Mouse (Mus musculus) lung, embryonic 16.5 days (tissue): ENCODE measurements at regions not wholly inside any gene's neighbourhood (a gene's known extent, or its start where the extent isn't known, plus 50 kb on each side); places are given as distances from the start of the nearest gene placed in this dataset.

Source experiments
- ATAC-seq: fragments of 200-750 bp; cut with Nextera tagmentation; 2 replicates; pipeline ENCODE4 v1.8.0; 2017; ENCODE audit warnings: low read depth, mild to moderate bottlenecking, moderate library complexity
- H3K27ac ChIP-seq: fragments of 300-500 bp; sonication (generic); 2 replicates; pipeline ENCODE4 v1.5.1; 2014; ENCODE audit warnings: mild to moderate bottlenecking, control low read depth, low read length
- H3K27me3 ChIP-seq: fragments of 300-500 bp; sonication (generic); 2 replicates; pipeline ENCODE4 v1.6.1; 2014; ENCODE audit warnings: low read depth, low read length, mixed read lengths; ENCODE audit not compliant: control insufficient read depth, insufficient read depth
- H3K36me3 ChIP-seq: fragments of 300-500 bp; sonication (generic); 2 replicates; pipeline ENCODE4 v1.6.1; 2014; ENCODE audit warnings: low read length; ENCODE audit not compliant: control insufficient read depth, insufficient read depth
- H3K4me1 ChIP-seq: fragments of 300-500 bp; sonication (generic); replicated peaks from 2 replicates; pipeline ENCODE4 v1.6.1; 2014; ENCODE audit warnings: low read length, mixed read lengths; ENCODE audit not compliant: control insufficient read depth, insufficient read depth
- H3K4me2 ChIP-seq: fragments of 300-500 bp; sonication (generic); 2 replicates; pipeline ENCODE4 v1.6.1; 2014; ENCODE audit warnings: low read depth, low read length, control low read depth
- H3K4me3 ChIP-seq: fragments of 300-500 bp; sonication (generic); 2 replicates; pipeline ENCODE4 v1.5.1; 2014; ENCODE audit warnings: mild to moderate bottlenecking, low read length, control low read depth
- H3K9ac ChIP-seq: fragments of 300-500 bp; sonication (generic); 2 replicates; pipeline ENCODE4 v1.6.1; 2014; ENCODE audit warnings: low read length, control low read depth
- H3K9me3 ChIP-seq: fragments of 300-500 bp; sonication (generic); 2 replicates; pipeline ENCODE4 v1.6.1; 2016; ENCODE audit warnings: low read length; ENCODE audit not compliant: control insufficient read depth
- WGBS: fragments of 180-500 bp; shearing (Covaris S2); extraction: QIAGEN DNeasy Blood & Tissue Kit; methylation state at CpG from one replicate; pipeline ENCODE4 v1.1.7; 2014; 5-methylcytosine and 5-hydroxymethylcytosine counted together

DNA sequence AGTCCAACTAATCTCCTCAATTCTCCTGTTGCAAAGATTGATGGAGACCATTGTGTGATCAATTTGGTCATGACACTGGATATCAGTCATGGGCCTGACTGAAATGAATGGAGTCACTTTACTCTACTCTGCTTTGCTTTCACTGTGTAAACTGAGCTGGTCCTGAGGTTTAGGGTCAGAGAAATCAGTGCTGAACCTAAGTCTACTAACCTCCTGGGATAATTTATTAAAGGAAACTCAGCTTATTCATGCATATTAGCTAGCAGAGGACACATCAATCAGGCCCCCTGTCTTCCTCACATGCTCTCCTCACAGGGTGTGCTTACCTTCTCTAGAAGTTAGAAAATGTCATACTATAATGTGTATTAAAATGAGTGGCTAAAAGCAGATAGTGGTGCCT, 539.6 kb upstream of the Stxbp6 start:
- Histone ChIP-seq H3K9ac (no peak overlapping the region), H3K4me1 (no peaks in the 10 kb centered on the region), H3K9me3 (no peaks in the 10 kb centered on the region), H3K27ac (no peak overlapping the region), H3K4me2 (no peak overlapping the region), H3K4me3 (no peak overlapping the region), H3K36me3 (no peaks in the 10 kb centered on the region), H3K27me3 (no peaks in the 10 kb centered on the region)
- ATAC-seq: no peak

- ATAC-seq: no peak
- no peaks in the 10 kb centered on the region for H3K9me3 ChIP-seq
- WGBS: 59% methylated on average over 3 of the region's 3 CpGs
- H3K27me3 ChIP-seq: no peaks in the 10 kb centered on the region
- H3K36me3 ChIP-seq: no peaks in the 10 kb centered on the region
- no peaks in the 10 kb centered on the region for H3K4me1 ChIP-seq
- no peak overlapping the region for H3K9ac ChIP-seq
- no peak overlapping the region for H3K4me3 ChIP-seq
- no peak overlapping the region for H3K27ac ChIP-seq
- no peak overlapping the region for H3K4me2 ChIP-seq
These were observed 524.9 kb upstream of the Stxbp6 start for GRCm38 (mm10) chr12:45599443-45599842.

DNA sequence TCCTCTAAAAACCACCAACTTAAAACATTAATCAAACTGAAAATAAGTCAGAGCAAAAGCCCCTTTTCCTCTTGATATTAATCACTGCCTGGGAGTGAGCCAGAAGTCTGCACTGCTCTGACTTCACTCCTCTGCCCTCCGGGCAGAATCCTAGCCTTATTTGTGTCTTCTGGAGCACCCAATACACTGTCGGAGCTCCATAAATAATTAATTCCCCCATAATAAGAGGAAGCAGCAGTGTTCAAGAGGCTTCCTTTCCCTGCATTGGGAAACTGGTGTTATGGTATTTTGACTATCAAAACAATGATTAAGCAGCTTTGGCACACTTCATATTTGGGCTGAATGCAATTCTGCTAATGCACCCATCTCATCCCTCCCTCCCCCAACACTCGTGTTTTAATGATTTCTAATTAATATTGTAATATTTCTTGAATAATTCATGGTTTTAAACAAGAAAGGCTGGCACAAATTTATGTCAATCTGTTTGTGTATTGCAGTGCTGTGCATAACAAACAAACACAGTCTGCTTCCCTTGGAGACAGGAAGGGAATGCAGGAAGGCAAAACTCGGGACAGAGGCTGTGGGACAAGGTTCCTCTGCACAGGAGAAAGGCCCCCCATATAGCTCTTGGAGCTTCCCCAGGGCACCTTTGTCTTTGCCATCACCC, 523.5 kb upstream of the Stxbp6 start:
- ATAC-seq: no peak
- no peak overlapping the region for H3K4me2 ChIP-seq
- WGBS: 44% methylated on average over 4 of the region's 4 CpGs
- H3K27me3 ChIP-seq: no peaks in the 10 kb centered on the region
- H3K4me1 ChIP-seq: no peaks in the 10 kb centered on the region
- H3K36me3 ChIP-seq: no peaks in the 10 kb centered on the region
- no peak overlapping the region for H3K27ac ChIP-seq
- no peak overlapping the region for H3K9ac ChIP-seq
- H3K4me3 ChIP-seq: no peak overlapping the region
- H3K9me3 ChIP-seq: no peaks in the 10 kb centered on the region

- no peaks in the 10 kb centered on the region for H3K36me3 ChIP-seq
These were observed 520.2 kb upstream of the Stxbp6 start for GRCm38 (mm10) chr12:45594689-45595088.

GRCm38 (mm10) chr12:45590191-45590590, 515.7 kb upstream of the Stxbp6 start:
- H3K9me3 ChIP-seq: no peaks in the 10 kb centered on the region
- no peak overlapping the region for H3K4me3 ChIP-seq
- no peak overlapping the region for H3K4me2 ChIP-seq
- WGBS: 91% methylated on average over 2 of the region's 2 CpGs
- no peaks in the 10 kb centered on the region for H3K27me3 ChIP-seq
- H3K4me1 ChIP-seq: no peaks in the 10 kb centered on the region
- H3K36me3 ChIP-seq: no peaks in the 10 kb centered on the region
- no peak overlapping the region for H3K9ac ChIP-seq
- no peak overlapping the region for H3K27ac ChIP-seq
- ATAC-seq: no peak

More at GRCm38 (mm10) chr12:45594689-45595088, 520.2 kb upstream of the Stxbp6 start:
- Histone ChIP-seq H3K27me3 (no peaks in the 10 kb centered on the region), H3K27ac (no peak overlapping the region), H3K9me3 (no peaks in the 10 kb centered on the region), H3K4me3 (no peak overlapping the region), H3K4me1 (no peaks in the 10 kb centered on the region), H3K9ac (no peak overlapping the region), H3K4me2 (no peak overlapping the region)
- 83% methylated on average over 3 of the region's 3 CpGs for WGBS
- ATAC-seq: no peak

- Histone ChIP-seq H3K4me2 (no peak overlapping the region), H3K9me3 (no peaks in the 10 kb centered on the region), H3K4me1 (no peaks in the 10 kb centered on the region), H3K27ac (no peak overlapping the region), H3K9ac (no peak overlapping the region), H3K27me3 (no peaks in the 10 kb centered on the region), H3K4me3 (no peak overlapping the region), H3K36me3 (no peaks in the 10 kb centered on the region)
- WGBS: 87% methylated on average over 4 of the region's 4 CpGs
- no peak for ATAC-seq
These were observed 511.3 kb upstream of the Stxbp6 start for GRCm38 (mm10) chr12:45585763-45586162.

- 69% methylated on average over 13 of the region's 13 CpGs for WGBS
These were observed 489.0 kb upstream of the Stxbp6 start for GRCm38 (mm10) chr12:45563325-45564030.

GRCm38 (mm10) chr12:45562637-45563220, 488.2 kb upstream of the Stxbp6 start:
- Histone ChIP-seq H3K4me3 (no peak overlapping the region), H3K27me3 (no peaks in the 10 kb centered on the region), H3K9me3 (no peaks in the 10 kb centered on the region), H3K4me2 (no peak overlapping the region), H3K9ac (no peak overlapping the region), H3K4me1 (no peaks in the 10 kb centered on the region), H3K36me3 (no peaks in the 10 kb centered on the region), H3K27ac (no peak overlapping the region)
- ATAC-seq: no peak
- WGBS: 53% methylated on average over 1 of the region's 1 CpGs

More at GRCm38 (mm10) chr12:45563325-45564030, 489.0 kb upstream of the Stxbp6 start:
- no peak overlapping the region for H3K4me3 ChIP-seq
- no peak overlapping the region for H3K27ac ChIP-seq
- no peak overlapping the region for H3K4me2 ChIP-seq
- H3K9me3 ChIP-seq: no peaks in the 10 kb centered on the region
- H3K9ac ChIP-seq: no peak overlapping the region
- H3K27me3 ChIP-seq: no peaks in the 10 kb centered on the region
- H3K4me1 ChIP-seq: no peaks in the 10 kb centered on the region
- ATAC-seq: no peak
- no peaks in the 10 kb centered on the region for H3K36me3 ChIP-seq

DNA sequence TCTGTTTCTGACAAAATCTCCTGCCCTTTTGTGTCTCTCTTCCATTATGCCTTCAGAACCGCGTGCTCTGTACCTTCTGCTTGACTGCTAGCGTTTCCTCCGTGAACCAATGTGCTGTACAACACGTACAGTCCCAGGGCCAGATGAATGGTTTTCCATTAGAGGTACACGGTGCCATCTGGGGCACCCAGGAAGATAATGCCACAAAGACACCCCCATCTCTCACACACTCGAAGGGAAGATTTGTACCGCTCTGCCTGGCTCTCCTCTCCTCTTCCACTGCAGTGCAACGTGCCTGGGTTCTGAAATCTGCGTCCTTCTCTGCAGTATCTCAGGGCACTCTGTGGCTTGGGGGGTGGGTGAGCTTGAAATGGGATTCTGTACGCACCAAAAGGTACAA, 487.4 kb upstream of the Stxbp6 start:
- 74% methylated on average over 11 of the region's 11 CpGs for WGBS
- no peaks in the 10 kb centered on the region for H3K36me3 ChIP-seq
- no peak for ATAC-seq

More for the DNA sequence above, 487.4 kb upstream of the Stxbp6 start:
- Histone ChIP-seq H3K9ac (no peak overlapping the region), H3K9me3 (no peaks in the 10 kb centered on the region), H3K4me1 (no peaks in the 10 kb centered on the region), H3K4me2 (no peak overlapping the region), H3K4me3 (no peak overlapping the region), H3K27me3 (no peaks in the 10 kb centered on the region), H3K27ac (no peak overlapping the region)
